Mouse (Mus musculus) spleen, postnatal 14 days (tissue): Measurements from ENCODE around the gene Phf11a.
"Not testable (repeated sequence)": the region's sequence is repeated elsewhere in the genome, so short reads cannot be mapped to it uniquely, and the experiment has no call there.

Source experiments
- DNase-seq, 2 experiments: peaks; one replicate each; pipeline ENCODE4 v3.0.0; 2021 to 2022; ENCODE audit warnings: low spot score in 2 of 2

Phf11a gene

DNA sequence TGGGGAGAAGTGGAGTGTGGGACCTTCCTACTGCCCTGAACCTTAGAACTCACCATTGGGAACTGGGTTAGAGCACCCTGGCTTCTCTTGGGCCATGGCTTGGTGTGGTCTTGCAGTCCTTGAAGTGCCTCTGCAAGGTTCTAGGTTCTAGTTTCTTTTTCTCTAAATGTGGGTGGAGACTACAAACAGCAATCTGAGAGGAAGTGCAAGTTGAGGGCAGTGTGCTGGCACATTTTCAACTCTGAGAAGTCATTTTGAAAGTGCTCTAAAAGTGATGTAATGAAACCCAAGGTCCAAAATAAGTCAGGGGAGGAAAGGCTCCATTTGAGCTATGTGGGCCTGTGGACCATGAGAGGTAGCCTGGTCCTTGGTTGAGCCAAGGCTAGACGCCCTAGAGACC lies at the start of gene Phf11a:
TSS of gene Phf11a (minus strand) at position 132 of the 400 bp plus-strand sequence.
- DNase-seq: not testable (repeated sequence)

DNA sequence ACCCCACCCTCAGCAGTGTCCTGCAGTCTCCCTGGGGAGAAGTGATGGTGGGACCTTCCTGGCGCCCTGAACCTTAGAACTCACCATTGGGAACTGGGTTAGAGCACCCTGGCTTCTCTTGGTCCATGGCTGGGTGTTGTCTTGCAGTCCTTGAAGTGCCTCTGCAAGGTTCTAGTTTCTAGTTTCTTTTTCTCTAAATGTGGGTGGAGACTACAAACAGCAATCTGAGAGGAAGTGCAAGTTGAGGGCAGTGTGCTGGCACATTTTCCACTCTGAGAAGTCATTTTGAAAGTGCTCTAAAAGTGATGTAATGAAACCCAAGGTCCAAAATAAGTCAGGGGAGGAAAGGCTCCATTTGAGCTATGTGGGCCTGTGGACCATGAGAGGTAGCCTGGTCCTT lies 43.9 kb upstream of the Phf11a start, which contains the start of gene Phf11b:
TSS of gene Phf11b (minus strand) at position 163 of the 400 bp plus-strand sequence.
- DNase-seq: peak in 1 of 2 experiments; percentile 5

DNA sequence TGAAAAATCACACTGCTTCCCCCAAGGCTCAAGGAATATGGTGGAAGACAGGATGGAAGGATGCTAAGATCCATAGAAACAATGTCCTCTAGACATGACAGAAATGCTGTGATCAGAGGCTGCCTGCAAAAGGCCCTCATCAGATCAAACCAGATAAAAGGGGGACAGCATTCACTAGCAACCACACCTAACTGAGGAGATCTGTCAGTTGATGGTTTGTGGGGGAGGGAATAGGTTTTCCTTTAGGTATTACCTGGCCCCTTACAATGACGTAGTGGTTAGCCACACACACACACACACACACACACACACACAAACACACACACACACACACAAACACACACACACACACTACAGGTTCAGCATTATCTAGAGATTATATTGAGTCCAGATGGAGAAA lies 42.2 kb upstream of the Phf11a start:
- no peak for DNase-seq

GRCm38 (mm10) chr14:59336056-59336455 lies 38.7 kb upstream of the Phf11a start:
- not testable (repeated sequence) for DNase-seq

DNA sequence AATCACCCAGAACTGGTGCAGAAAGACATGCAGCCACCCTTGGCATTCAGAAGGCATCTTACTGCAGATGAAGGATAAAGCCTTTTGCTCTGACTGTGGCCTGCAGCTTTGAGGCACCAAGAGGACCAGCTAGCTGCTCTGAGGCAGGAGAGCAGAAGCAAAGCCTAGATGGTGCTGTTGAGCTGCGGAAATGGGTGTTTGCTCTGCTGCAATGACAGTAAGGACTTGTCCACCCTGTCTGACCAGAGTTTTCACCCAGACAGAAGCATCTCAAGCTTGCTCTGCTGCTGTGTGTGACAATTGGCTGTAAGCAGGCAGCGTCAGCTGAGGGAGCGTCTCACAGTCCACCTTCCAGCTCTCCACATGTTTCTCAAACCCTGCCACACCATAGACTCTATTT lies 33.2 kb upstream of the Phf11a start:
- not testable (repeated sequence) for DNase-seq

DNA sequence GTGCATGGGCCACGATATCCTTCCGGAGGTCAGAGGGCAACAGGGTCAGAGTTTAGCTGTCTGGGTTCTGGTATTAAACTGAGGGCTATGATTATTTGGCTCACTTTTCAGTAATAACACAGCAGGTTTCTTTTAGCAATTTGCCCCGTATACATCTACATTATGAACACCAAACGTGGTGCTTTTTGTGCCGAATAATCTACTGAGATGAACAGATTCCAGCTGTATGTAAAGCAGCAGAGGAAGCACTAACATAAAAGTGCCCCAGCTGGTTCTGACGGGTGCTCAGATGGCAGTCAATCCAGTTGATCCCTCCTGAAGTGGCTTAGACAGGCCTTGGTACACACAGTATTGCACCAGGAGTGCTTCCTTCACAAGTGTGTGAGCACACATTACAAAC lies 22.6 kb upstream of the Phf11a start:
- not testable (repeated sequence) for DNase-seq

DNA sequence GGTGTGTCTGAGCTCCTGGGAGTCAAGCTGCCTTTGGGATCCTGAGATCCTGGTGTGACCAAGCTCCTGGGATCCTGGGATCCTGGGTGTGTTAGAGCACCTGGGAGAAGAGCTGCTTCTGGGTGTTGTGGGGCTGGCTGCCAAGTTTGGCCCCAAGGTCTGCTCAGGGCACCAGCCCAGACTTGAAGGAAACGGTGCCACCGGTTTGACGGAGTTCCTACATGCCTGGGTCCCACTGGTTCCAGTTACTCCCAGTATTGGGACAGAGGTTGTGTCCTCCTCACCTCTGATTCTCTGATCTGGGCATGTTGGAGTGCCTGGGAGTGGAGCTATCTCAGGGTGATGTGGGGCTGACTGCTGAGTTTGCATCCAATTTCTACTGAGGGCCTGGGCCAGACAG lies 21.7 kb upstream of the Phf11a start:
- DNase-seq: not testable (repeated sequence)

DNA sequence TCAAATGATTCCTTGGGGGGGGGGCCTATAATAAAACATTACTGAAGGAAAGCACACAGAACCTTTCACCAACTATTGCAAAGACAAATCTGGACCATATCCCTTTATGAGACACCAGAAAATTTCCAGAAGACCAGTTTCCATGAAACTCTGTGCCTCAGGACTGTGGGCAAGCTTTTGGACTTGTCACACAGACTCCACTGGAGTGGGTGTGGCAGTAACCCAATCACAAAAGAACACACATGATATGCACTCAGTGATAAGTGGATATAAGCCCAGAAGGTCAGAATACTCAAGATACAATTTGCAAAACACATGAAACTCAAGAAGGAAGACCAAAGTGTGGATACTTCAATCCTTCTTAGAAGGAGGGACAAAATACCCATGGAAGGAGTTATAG lies 5.6 kb downstream of the Phf11a start:
- DNase-seq: not testable (repeated sequence)

DNA sequence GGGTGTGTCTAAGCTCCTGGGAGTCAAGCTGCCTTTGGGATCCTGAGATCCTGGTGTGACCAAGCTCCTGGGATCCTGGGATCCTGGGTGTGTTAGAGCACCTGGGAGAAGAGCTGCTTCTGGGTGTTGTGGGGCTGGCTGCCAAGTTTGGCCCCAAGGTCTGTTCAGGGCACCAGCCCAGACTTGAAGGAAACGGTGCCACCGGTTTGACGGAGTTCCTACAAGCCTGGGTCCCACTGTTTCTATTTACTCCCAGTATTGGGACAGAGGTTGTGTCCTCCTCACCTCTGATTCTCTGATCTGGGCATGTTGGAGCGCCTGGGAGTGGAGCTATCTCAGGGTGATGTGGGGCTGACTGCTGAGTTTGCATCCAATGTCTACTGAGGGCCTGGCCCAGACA lies 22.4 kb downstream of the Phf11a start:
- not testable (repeated sequence) for DNase-seq

DNA sequence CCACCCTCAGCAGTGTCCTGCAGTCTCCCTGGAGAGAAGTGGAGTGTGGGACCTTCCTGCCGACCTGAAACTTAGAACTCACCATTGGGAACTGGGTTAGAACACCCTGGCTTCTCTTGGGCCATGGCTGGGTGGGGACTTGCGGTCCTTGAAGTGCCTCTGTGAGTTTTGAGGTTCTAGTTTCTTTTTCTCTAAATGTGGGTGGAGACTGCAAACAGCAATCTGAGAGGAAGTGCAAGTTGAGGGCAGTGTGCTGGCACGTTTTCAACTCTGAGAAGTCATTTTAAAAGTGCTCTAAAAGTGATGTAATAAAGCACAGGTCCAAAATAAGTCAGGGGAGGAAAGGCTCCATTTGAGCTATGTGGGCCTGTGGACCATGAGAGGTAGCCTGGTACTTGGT lies 37.3 kb downstream of the Phf11a start, which contains the start of gene Gm6904:
TSS of gene Gm6904 (minus strand) at position 161 of the 400 bp plus-strand sequence.
- DNase-seq: peak in 1 of 2 experiments; percentile 8

GRCm38 (mm10) chr14:59255861-59256260 lies 41.5 kb downstream of the Phf11a start:
- DNase-seq: not testable (repeated sequence)

- DNase-seq: not testable (repeated sequence)
Measured at GRCm38 (mm10) chr14:59250350-59250749, 47.0 kb downstream of the Phf11a start.

GRCm38 (mm10) chr14:59233635-59234034 lies 63.7 kb downstream of the Phf11a start:
- no peak for DNase-seq

GRCm38 (mm10) chr14:59232003-59232402 lies 65.3 kb downstream of the Phf11a start:
- no peak for DNase-seq

DNA sequence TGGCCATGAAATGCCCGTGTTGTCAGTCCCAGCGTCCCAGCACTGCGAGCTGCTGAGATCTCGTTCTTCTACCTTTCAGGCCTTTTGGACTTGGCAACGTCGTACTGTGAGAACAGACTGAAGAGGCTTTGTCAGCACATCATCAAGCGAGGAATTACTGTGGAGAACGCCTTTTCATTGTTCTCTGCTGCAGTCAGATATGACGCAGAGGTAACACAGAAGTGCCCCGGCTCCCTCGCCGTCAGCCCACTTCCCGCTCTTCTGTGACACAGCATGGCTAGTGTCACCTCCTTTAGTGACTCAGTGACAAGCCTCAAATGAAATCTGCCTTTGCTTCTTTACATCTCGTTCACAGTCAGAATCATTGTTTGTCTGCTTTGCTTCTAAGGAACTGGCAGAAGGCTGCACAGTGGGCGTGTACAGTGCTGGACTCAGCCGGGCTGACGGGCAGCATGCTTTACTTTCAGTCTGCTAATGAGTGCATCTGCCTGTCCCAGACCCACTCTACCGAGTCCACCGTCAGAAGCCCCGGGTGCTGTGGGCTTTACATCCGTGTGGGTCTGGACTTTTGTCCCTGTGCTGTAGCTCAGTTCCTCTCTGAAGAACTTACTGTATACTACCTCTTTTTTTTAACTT lies 66.9 kb downstream of the Phf11a start:
- no peak for DNase-seq

DNA sequence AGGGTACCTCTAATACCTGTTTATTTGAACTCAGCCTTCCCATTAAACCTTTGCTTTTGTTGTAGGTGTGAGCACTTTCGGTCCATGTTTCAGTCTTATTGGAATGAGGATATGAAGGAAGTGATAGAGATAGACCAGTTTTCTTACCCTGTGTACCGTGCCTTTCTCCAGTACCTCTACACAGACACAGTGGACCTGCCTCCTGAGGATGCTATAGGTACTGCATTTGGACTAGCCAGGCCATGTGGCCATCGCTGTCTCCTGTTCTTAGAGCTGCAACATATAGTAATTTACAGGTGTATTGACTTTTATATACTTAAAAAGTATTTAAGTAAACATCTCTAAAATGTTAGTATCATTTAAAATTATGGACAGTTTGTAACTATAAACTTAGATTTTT lies 67.5 kb downstream of the Phf11a start:
- no peak for DNase-seq
